Mouse (Mus musculus) myocyte (in vitro differentiated cells): Measurements from ENCODE around the gene Rnf19b.

ENCODE experiments used
- MAX ChIP-seq: IDR thresholded peaks from one replicate; pipeline ENCODE4 v1.6.1; 2011; ENCODE audit warnings: low read depth, mild to moderate bottlenecking, control low read depth
- POLR2A ChIP-seq: IDR thresholded peaks from one replicate; pipeline ENCODE4 v1.6.1; 2011; ENCODE audit warnings: low read depth, mild to moderate bottlenecking, control low read depth, moderate library complexity; ENCODE audit not compliant: insufficient read length
- POLR2AphosphoS2 ChIP-seq: IDR thresholded peaks from one replicate; pipeline ENCODE4 v1.6.1; 2011; ENCODE audit warnings: low read depth, control low read depth; ENCODE audit not compliant: insufficient read length
- TCF12 ChIP-seq: IDR thresholded peaks from one replicate; pipeline ENCODE4 v1.6.1; 2011; ENCODE audit warnings: mild to moderate bottlenecking, control low read depth; ENCODE audit not compliant: poor library complexity, insufficient read depth, severe bottlenecking

DNA sequence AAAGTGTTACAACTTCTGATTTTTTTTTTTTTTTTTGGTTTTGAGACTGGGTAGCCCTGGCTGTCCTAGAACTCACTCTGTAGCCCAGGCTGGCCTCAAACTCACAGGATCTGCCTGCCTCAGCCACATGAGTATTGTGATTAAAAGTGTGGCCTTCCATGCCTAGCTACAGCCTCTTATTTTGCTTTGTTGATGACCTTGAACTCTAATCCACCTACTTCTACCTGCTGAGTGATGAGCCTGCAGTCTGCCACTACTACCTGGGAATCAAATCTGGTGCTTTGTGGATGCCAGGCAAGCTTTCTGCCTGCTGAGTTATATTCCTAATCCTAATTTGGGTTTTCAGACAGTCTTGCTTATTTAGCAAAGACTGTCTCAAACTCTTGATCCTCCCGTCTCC, 3.4 kb downstream of the Rnf19b start:
- TF ChIP-seq POLR2A (no peak), TCF12 (no peak), POLR2AphosphoS2 (no peak), MAX (no peak)
